Mouse (Mus musculus) 3134 (cell line): ENCODE data around the gene Tymp.

Experiments
- DNase-seq: peaks from one replicate; pipeline ENCODE4 v3.0.0-alpha.2; 2011; ENCODE audit warnings: low spot score; ENCODE audit not compliant: insufficient read length; ENCODE audit errors: extremely low read depth

Tymp gene

DNA sequence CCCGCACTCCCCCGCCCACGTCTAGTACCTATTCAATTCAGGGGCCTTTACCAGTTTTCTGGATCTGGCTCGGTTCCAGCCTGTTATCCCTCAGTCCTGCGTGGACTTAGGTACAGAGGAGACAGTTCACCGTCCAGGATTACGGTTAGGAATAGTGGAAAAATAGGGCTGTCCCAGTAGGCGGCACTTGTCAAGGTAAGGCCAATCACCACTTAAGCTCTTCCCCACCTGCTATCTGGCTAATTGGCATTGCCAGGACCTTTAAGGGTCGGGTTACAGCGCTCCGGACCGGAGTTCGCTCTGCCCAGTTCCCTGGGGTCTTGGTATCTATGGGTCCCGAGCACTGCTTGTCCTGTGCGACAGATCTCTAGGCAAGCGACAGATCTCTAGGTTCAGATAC is at the start of gene Tymp:
Gene Tymp, minus strand, starts transcription at position 83 of the 400 bp plus-strand sequence.
- DNase-seq, result no peak

DNA sequence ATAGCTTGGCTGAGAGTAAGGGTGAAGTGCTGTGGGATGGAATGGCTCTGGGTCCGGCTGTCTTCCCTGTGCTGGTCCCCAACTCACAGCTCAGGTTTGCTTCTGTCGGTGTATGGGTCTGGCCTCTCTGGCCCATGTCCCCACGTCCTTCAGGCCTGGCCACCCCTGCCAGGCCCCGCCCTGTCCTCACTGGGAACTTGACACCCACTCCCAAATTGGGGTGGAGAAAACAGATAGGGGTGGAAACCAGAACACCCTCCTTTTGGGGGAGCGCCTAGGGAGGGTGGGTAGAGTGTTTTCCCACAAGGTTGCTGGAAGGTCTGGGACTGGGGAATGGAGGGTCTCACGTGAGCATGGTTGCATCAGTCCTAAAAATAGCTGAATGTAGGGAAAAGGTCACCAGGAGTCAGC is 48.9 kb upstream of the Tymp start, which contains the start of gene Cpt1b:
Gene Cpt1b, minus strand, starts transcription at position 153 of the 411 bp plus-strand sequence.
- no peak for DNase-seq

DNA sequence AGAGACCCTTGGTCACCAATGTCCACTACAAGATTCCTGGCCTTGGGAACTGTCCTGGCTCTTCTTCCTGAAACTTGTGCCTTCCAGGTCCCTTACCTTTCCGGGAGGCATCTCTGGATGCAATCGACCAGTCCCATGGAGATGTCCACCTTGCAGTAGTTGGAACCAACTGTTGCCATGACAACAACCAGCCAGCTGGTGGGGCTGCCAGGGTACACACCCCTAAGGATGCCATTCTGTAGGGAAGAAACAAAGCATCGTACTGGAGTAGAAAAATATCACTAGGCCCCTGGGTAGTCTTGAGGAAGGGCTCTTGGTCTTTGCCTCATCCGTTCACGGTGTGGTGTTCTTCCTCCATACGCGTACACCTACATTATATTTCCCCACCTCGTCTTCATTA is 47.8 kb upstream of the Tymp start:
- DNase-seq, result no peak

DNA sequence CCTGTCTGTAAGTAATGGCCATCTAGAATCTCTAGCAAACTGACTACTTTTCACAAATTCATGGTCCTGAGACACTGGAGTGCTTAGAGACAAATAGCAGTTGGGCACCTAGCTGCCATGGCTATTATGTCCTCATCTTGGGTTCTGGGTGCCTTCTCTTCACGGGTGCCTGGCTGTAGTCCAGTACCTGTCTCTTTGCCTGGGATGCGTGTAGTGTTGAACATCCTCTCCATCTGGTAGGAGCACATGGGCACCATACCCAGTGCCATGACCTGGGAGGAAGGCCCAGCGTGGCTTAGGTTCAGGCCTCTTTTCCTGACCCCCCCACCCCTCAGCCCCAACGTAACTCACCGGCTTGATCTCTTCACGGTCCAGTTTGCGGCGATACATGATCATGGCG is 45.1 kb upstream of the Tymp start:
- no peak for DNase-seq

DNA sequence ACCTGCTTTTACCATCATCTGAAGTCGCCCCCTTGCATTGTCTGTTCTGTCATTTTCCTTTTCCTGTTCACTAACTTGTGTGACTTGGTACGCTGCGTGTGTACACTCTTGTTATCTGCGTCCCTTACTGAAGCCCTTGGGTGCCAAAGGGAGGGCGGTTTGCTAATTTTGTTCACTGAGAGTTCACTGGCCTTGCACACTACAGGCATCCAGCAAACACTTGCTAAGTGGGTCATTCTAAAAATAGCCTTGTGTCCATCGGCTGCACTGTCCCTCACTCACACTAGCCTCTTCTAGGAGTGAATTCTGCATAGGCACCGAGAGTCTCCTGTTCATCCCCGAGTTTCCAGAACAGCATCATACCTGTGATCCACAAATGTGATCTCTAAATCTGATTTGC is 38.4 kb upstream of the Tymp start:
- no peak for DNase-seq

- DNase-seq, result no peak
Observed at GRCm38 (mm10) chr15:89410118-89410517, 33.3 kb upstream of the Tymp start, which contains the start of gene Syce3. Syce3 (minus strand) TSS chr15:89410503.

GRCm38 (mm10) chr15:89406691-89407090 is 29.9 kb upstream of the Tymp start:
- DNase-seq, result no peak

- no peak for DNase-seq
Observed at GRCm38 (mm10) chr15:89404831-89405623, 28.2 kb upstream of the Tymp start.

GRCm38 (mm10) chr15:89402471-89402870 is 25.6 kb upstream of the Tymp start:
- DNase-seq, result no peak

DNA sequence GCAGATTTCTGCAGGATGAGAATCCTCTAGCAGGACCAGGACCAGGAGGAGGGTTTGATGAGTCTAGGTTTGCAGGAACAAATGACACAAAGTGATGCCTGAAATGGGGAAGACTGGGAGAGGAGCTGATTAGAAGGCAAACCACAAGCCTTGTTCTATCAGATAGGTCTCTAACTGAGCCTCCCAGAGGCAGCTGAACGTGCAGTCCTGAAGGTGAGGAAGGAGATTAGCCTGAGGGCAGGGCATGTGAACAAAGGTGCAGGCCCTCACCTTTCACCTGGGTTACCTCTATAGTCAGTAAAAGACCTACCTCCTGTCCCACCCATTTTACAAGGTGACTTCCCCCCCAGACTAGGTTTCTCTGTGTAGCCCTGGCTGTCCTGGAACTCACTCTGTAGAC is 22.9 kb upstream of the Tymp start:
- no peak for DNase-seq

DNA sequence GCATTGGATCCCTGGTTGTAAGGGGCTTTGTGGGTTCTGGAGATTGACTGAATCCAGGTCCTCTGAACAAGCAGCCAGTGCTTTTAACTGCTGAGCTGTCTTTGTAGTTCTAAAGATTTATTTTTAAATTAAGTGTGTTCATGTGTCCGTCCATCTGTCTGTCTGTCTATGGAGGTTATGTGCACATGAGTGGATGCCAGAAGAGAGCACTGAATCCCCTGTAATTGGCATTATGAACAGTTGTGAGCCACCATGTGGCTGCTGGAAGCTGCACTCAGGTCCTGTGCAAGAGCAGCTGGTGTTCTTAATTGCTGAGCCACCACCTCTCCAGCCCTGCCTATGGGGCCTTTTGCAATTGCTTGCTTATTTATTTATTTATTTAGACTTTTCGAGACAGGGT is 21.3 kb upstream of the Tymp start:
- no peak for DNase-seq

DNA sequence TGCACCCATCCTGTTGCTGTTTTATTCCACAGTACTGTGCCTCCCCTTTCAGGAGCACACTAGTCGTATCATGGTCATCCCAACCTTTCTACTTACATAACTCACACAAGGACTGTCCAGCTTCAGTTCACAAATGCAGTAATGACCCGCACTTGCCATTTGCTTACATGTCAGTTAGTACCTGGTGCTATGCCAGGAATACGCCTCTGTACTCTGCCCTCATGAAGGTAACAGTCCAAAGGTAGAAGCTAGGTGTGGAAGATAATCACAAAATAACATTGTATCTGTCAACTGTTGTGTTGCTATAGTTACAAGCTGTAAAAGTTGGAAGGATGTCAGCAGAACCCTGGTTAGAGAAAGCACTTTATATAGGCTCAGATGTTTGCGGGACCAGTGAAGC is 20.0 kb upstream of the Tymp start:
- DNase-seq, result no peak

GRCm38 (mm10) chr15:89390081-89390480 is 13.2 kb upstream of the Tymp start:
- no peak for DNase-seq

DNA sequence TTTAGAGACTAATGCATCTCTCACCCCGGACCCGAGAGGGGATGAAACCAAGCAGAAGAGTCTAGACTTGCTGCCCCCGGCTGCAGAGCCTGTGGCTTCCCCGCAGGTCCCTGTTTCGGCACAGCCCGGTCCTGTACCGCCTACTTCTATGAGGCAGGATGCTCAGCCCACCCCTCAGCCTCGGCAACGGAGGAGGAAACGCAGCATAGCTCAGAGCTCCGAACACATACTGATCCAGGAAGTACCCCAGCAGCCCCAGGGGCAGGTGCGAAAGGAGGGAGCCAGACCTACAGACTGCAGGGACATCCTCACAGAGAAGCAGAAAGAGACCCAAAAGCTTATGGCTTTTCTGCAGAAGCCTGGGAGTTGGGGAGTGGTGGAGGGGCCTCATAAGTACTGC is 10.3 kb upstream of the Tymp start:
- DNase-seq, result no peak

DNA sequence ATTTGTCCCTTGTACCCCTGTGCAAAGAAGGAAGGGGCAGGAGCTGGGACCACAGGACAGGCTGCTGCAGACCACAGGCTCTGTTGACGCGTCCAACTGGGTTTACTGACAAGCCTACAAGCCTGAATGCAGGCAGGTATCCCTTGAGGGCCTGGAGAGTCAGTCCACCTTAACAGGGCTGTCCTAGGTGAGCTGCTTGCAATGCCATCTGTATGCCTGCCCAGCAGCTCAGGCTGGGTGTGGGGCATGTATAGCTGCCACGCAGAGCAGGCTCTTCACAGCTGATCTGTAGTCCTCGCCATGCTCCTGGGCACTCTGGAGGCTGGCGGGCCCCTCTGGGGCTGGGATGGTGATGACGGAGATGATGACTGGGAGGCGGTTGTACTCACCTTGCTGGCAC is 7.8 kb upstream of the Tymp start, which contains the start of gene Klhdc7b:
Gene Klhdc7b, plus strand, starts transcription at position 301 of the 400 bp plus-strand sequence.
- DNase-seq, result no peak

DNA sequence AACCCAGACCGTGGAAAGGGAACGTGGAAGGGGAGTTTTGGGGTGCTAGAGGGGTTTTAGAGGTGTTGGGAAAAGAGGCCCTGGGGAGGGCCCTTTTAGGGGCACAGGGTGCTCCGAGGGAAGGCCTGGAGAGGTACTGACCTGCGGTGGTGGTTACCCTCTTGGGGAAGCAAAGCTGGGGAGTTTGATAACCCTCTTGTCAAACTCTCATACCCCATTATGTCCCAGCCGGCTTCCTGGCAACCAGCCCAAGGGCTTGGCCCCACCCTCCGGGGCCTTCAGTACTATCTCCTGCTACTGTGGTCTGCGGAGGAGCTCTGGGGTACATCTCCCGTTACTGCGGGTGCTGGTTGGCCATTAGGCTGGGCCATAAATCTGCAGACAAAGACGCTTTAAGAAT is 2.6 kb upstream of the Tymp start:
- no peak for DNase-seq

GRCm38 (mm10) chr15:89378831-89379401 is 2.1 kb upstream of the Tymp start, which contains the start of gene Odf3b:
Odf3b (minus strand) TSS chr15:89379282.
- no peak for DNase-seq

DNA sequence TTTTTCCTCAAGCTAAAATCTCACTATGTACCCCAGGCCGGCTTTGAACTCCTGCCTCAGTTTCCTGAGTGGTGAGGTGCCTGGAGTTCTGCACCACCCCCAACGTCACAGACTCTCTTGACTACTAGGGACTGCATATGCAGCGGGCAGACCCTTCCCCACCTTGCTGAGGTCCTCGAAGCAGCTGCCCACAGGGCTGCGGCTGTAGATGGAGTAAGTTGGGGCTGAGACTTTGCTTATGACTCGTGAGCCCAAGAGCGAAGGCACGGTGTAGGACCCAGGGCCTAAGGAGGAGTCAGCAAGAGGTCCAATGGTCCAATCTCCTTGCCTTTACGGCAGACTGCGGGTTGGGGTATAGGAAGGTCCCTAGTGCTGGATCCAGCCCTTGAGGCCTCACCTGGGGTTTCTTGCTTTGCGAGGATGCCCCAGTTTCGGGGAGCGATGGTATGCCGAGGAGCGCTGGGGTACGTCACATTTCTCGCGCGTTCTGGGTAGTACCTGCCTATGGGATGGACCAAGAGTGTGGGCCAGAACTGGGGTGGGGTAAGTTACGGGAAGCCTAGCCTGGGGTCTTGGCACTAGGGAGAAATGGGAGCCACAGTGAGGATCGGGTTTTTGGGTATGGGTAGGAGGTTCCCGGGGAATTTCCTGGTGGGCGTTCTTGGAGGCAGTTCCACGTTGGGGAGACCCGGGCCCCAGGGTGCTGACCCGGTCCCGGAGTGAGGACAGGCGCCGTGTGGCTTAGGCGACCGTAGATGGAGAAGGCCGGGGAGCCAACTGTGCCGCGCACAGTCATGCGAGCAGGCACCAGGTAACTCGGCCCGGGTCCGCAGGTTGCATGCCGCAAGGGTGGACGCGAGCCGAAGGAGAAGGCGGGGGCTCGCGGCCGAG is 1.3 kb upstream of the Tymp start:
- no peak for DNase-seq

DNA sequence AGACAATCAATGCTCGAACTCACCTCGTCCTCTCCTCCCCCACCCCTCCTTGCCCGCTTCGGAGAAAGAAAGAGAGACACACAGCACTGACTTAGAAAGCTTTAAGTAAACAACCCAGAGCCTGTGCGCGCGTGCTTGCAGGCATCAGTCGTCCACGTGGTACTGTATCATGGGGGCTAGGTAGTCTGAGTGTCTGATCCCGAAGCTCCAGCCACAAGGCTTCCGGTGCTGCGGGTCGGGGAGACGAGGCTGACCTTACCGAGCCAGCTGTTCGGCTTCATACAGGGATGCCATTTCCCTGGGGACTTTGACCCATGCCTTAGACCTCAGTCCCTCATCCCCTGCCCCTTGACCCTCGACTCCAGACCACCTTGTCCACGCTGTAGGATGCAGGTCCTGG is 523 bp upstream of the Tymp start:
- DNase-seq, result no peak

- DNase-seq, result no peak
Observed at GRCm38 (mm10) chr15:89376040-89376439, 799 bp downstream of the Tymp start.
